Mouse (Mus musculus) thymus, postnatal 0 days (tissue): ENCODE measurements around the gene Mrps9. TPM values are rescaled to one million over a fixed set of nuclear protein-coding genes. Genes with fewer than 3 reads are reported as not detected.
"Not testable (repeated sequence)": the region's sequence is repeated elsewhere in the genome, so short reads cannot be mapped to it uniquely, and the experiment has no call there.

Experiments used
- DNase-seq: peaks from one replicate; pipeline ENCODE4 v3.0.0-alpha.2; 2015; ENCODE audit warnings: low spot score
- polyA plus RNA-seq: library from polyadenylated mRNA; unstranded; fragments of >200 nt; fragmentation: Nextera tagmentation; extraction: Ambion mirVana; gene quantifications from 2 replicates; pipeline ENCODE4 v1.2.1, GENCODE M21; 2015

The Mrps9 gene
- polyA plus RNA-seq: 61.4 and 67.9 TPM in 2 replicates

DNA sequence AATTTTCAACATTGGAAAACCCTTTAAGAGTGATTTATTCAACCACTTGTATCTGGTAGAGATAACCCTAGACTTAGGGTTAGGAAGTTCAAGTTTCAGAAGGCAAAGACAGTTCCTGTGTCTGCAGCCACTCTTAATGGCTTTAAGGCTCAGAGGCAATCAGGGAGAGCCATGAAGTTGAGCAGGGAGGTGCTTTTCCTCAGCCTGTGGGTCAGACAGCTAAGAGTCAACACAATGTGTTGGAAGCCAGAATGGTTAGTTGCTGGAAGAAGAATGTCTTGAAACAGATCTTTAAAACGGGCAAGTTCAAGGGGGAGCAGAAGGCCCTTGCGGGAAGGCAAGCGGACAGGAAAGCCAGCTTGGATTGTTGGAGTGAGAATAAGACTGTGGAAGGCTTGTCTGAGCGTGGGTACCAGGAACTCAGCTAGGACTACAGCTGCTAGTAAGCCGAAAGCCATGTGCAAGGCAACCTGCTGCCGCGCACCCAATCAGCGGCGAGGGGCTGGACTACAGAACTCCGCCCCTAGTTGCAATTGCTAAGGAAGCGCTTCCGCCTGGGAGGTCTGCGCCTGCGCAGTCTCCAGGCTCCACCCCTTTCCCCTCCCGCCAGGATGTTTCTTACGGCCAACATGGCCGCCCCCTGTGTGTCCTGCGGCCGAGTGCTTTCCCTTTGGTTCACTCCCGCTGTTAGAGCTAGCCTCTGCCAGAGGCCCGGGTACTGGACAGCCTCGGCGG lies at the start of gene Mrps9:
Mrps9 (plus strand) TSS at position 571 of the 735 bp plus-strand sequence.
- DNase-seq: peak; percentile 98

DNA sequence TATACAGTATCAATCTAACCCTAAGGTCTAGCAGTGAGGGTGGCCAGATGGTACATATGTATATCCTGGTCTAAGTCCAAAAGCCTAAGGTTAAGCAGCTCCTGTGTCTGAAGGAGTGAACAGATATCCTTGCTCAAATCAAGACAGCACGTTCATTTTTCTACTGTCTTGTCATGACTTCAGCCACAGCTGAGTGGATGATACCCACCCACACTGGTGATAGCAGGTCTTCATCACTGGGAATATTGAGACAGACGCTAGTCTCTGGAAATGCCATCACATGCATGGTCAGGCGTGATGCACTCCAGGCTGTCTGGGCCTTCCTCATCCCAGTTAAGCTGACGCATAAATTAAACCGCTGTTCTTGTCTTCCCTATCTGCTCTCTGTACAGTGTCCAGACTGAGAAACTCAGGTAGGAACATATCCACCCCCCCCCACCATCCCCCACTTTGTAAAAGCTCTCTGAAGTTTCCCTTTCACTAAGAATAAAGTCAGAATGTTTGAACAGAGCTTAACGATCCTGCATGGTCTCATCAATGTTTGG lies 37.7 kb upstream of the Mrps9 start:
- DNase-seq: no peak

- no peak for DNase-seq
These were observed 36.0 kb upstream of the Mrps9 start for GRCm38 (mm10) chr1:42814798-42815619.

GRCm38 (mm10) chr1:42851398-42851767 lies 350 bp downstream of the Mrps9 start:
- DNase-seq: no peak

GRCm38 (mm10) chr1:42851810-42852209 lies 777 bp downstream of the Mrps9 start:
- DNase-seq: no peak

GRCm38 (mm10) chr1:42864719-42865250 lies 13.8 kb downstream of the Mrps9 start:
- no peak for DNase-seq

DNA sequence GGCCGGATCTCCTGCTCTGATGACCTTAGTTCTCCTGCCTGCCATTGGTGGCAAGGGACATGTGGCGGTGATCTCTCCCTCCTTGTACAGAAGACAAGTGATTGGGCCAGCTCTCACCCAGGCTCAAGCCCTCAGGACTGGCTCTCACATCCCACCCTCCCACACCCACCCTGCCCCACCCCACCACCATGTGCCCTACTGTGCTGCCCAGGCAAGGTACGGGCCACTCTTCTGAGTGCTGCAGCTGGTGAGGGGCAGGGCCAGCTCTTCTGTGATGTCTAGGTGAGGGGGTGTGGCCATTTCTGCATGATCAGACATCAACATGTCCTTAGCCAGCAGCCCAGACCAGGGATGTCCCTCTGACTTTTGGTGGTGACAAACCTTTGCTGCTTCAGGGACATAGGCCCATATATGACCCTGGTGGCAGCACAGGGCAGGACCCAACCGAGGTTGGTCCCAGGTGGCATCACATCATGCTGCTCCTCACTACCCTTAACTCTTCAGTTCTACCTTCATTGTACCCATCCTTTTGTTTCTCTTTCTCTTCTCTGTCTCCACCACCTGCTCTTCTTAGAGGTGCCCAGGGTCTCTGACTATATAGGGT lies 14.4 kb downstream of the Mrps9 start:
- no peak for DNase-seq

DNA sequence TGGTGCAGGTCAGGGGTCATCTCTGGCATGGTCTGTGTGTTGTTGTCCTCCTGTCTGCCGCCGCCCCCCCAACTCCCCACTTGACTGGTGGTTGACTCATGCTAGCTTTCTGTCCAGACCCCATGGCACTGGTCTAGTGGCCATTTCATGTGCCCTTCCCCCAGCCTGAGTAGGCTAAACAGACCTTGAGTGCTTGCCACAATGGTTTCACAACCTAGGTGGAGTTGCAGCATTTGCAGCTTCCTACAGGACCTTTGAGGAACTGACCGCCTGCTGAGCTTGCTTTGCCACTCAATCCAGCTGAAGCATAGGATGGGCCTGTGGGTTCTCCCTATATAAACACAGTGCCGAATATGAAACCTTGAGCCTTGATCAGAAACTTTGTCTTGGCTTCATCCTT lies 15.0 kb downstream of the Mrps9 start:
- no peak for DNase-seq

DNA sequence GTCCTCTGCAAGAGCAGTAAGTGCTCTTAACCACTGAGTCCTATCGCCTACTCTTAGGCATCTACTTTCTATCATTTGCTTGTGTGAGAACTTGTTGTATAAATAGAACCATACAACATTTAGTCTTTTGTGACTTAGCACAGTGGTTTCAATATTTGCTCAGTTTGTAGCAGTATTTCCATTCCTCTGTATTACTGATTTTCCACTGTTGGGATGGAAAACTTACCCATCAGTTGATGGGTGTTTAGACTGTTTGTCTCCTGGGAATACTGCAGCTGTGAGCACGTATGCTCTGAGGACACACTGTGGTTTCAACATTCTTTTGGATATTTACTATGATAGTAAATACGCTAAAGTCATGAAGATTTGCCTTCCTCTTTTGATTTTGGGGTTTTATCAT lies 16.2 kb downstream of the Mrps9 start:
- DNase-seq: no peak

DNA sequence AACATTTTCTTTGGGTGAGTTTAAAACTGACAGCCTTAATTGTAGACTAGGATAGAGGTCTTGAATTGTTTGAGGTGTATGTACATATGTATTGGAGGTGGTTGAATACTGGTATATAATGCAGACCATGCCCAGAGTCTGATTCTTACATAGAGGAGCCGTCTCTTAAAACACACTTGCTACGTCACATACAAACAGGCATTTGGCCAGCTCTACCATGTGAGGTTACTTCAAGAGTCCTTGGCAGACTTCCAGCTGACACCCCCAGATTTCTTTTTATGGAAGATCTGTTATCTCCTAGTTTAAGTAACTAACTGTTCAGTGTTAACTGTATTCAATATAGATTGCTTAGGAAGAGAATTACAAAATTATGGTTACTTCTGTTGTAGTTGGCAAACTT lies 23.1 kb downstream of the Mrps9 start:
- DNase-seq: no peak

DNA sequence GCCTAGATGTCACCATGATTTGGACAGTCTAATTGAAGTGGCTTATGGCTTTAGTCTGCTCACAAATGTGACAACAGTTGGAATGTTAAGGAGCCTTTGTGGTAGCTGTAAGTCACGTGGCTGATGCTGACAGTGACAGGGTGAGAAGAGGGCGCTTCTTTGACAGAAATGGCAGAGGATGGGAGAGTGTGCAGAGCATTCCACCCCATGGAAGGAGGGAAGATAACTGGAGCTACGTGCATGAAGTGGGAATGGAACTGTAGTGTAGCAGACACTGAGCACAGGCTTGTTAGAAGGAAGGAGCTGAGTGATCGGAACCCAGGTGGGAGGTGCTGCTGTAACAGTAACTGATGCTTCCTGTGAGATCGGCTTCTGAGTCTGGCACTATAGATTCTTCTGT lies 24.2 kb downstream of the Mrps9 start:
- DNase-seq: no peak

GRCm38 (mm10) chr1:42876463-42877093 lies 25.5 kb downstream of the Mrps9 start:
- DNase-seq: no peak

GRCm38 (mm10) chr1:42877264-42877663 lies 26.2 kb downstream of the Mrps9 start:
- no peak for DNase-seq

- no peak for DNase-seq
These were observed 27.8 kb downstream of the Mrps9 start for GRCm38 (mm10) chr1:42878851-42879250.

DNA sequence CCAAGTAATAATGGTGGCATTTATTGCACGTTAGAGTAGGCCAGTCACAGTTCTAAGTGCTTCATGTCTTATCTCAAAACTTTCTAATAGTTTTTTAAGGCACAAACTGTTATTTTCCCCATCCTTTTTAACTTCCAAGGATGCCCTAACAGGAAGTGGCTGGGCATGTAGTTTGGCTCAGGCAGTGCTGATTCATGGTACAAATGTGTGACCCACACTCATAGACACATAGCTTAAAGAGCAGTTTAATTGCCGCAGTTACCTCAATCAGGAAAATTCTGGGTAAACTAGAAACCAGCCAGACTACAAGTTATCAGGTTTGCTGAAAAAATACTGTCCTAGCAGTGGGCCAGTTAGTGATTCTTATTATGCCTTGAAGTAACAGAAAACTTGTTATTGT lies 31.2 kb downstream of the Mrps9 start:
- DNase-seq: no peak

GRCm38 (mm10) chr1:42883418-42883817 lies 32.4 kb downstream of the Mrps9 start:
- DNase-seq: not testable (repeated sequence)

- no peak for DNase-seq
These were observed 36.8 kb downstream of the Mrps9 start for GRCm38 (mm10) chr1:42887835-42888234.

DNA sequence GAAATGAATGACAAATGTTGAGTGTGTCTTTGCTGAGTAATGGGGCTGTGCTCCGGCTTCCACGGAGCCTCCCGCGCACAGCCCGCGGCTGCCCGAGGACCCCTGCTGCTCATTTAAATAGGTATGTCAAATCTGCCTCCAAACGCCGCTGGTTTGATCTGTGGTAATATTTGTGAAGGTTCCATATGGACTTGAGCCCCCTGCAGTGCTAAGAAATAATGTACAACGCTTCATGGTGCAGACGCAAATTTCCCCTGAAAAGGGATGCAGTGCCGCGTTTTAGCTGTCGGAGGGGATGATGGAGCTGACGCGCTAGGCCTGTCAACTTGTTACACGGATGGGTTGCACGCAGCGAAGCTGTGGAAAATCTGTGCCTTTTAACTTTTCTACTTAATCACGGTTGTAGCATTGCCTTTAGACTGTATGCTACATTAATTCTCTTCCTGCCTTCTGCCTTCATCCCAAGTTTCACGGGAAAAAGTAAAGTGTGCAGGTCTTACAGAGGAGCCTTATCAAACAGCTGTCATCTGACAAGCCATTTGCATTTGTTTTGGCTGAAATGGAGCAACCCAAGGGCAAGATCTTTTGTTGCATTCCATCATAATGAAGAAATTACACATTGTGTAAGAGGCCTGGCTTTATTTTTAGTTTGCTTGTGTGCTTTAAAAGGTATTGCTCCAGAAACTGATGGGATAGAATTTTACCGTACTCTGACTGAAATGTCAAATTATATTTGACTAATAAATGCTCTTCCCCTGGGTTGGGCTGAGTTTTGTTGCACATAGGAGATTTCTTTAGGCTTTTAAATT lies 37.7 kb downstream of the Mrps9 start:
- DNase-seq: no peak

- no peak for DNase-seq
These were observed 38.4 kb downstream of the Mrps9 start for GRCm38 (mm10) chr1:42889421-42889887.

DNA sequence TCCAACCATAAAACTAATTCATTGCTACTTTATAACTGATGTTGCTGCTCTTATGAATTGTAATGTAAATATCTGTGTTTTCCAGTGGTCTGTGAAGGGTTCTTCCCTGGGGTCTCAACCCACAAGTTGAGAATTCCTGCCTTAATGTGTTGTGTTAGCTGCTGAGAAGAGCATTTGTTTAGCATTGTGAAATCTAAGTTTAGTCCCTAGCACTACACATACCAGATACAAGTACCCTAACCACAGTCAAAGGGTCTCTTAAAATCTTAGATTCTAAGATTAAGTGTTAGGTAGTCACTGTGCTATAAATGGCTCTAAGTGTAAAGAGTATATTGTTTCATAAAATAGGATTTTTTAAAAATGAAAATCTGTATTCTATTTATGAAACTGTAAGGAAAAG lies 43.7 kb downstream of the Mrps9 start:
- DNase-seq: no peak
